Mouse (Mus musculus) liver, adult (tissue): ENCODE data around the gene D6Wsu163e.

ENCODE experiments used
- GATA4 ChIP-seq: IDR thresholded peaks from 2 replicates; pipeline ENCODE4 v1.6.1; 2014; ENCODE audit warnings: mild to moderate bottlenecking, low read length; ENCODE audit not compliant: insufficient replicate concordance

The D6Wsu163e gene

DNA sequence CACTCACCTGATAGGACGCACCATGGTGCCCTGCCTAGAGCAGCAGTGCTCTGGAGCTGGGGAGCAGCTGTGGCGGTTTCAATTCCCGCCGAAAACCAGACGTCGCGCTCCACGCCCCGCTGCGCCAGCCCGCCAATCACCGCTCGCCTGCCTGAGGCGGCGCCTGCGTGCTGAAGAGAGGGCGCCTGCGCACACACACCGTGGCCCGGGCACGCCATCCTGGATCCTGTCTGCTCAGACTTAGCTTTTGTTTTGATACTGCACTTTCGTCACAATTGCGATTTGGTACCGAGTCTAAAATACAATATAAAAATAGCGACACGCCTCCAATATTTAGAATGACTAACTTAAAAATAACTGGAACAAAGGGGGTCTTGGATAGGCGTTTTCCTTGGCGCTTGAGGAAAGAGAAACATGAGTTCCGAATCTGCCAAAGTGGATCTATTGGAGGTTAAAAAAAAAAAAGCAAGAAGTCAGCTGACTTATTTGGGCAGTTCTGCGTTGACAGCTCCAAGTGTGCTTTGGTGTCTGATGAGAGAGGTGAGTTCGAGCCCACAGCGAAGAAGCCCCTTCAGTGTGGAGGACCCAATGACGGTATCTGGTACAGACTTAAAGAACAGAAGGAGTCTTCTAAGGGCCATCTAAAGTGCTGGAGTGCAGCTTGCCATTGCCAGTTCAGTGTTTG lies at the start of gene D6Wsu163e, which contains the start of gene Rad51ap1:
TSS of gene D6Wsu163e (plus strand) at position 476 of the 685 bp plus-strand sequence.
TSS of gene Rad51ap1 (minus strand) at position 101 of the 685 bp plus-strand sequence.
- no peak for TF ChIP-seq GATA4

DNA sequence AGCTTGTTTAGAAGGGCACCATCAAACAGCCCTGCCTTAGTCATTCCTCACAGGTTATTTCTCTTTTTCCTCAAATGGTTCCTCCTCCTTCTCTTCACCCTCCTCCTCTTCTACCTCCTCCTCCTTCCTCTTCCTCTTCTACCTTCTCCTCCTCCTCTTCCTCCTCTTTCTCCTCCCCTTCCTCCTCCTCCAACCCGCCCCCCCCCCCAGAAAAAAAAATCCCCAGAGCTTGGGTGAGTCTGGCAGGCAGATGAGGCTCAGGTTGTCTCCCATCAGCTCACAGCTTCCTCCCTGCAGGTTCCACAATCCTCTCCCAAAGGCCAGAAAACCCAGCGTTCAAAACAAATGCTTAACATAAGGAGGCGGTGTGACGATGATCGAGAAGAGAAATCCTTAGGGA lies 32.4 kb upstream of the D6Wsu163e start:
- TF ChIP-seq GATA4: no peak

DNA sequence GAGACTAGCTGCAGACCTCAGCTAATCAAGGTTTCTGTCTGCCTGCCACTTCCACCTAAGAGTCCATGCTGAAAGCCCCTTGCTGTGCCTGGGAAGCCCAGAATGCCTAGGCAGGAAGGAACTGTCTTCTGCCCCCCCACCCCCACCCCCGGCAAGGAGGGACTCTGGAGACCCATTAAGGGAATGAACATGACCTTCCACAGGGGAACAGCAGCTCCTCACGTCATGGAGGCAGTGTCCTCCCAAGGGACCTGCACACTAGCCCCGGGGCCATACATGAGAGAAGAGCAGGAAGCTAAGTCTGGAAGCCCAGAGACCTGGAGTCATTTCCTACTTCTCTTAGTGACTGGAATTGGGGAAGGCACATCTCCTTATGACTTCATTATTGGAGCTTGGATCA lies 31.9 kb upstream of the D6Wsu163e start:
- TF ChIP-seq GATA4: no peak

DNA sequence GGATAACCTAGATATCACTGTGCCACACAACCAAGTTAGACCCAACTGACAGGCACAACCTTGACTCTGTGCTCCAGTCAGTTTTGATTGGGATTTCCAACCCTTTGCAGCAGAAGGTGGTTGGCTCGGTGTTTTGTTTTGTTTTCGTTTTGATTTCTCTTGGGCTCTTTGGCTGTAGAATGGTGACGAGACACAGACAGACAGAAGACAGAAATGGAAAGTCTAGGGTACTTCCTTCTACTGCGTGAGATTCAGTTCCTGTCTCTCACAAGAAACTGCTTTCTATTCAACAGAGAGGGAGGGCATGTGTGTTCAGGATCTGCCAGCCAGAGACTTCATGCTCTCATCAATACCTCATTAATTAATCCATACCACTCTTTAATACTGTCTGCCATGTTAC lies 29.0 kb upstream of the D6Wsu163e start:
- TF ChIP-seq GATA4: no peak

GRCm38 (mm10) chr6:126914928-126915327 lies 24.8 kb upstream of the D6Wsu163e start:
- no peak for TF ChIP-seq GATA4

DNA sequence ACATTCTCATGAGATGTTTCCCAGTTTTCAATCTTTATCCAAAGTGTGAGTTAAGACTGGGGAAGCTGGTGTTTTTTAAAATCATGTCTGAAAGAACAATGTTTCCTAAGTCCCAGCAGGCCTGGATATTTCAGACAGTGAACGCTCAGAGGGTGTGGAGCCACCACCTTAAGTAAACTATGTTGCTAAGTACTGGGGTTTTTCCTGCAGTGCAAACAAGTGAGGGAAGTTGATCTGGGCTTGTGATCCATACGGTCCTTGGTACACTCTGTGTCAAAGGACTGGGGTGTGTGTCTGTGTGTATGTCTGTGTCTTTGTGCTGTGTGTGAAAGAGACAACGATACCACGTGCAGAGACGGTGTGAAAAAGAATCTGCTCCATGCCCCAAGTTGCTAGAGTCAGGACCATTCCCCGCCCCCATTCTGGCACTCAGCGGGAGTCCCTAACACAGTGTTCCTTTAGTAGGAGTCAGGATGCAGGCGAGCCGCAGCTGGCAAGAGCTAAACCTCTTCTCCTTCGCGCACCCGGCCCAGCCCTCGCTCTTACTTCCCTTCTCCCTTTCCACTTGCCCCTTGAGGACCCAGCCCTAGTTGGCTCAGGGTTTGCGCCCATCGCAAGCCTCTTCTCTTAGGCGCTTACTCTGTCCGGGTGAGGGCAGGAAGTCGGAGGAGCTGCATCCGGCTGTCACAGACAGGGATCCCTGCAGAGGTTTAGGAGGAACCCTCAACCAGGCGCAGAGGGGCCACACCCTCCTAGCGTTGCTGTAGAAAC lies 18.5 kb upstream of the D6Wsu163e start, which contains the start of gene Dyrk4:
TSS of gene Dyrk4 (minus strand) at position 729 of the 771 bp plus-strand sequence.
- no peak for TF ChIP-seq GATA4

- TF ChIP-seq GATA4: no peak
These were observed 6.9 kb upstream of the D6Wsu163e start for GRCm38 (mm10) chr6:126932896-126933295.

- TF ChIP-seq GATA4: no peak
These were observed 1.7 kb upstream of the D6Wsu163e start for GRCm38 (mm10) chr6:126938047-126938446.

DNA sequence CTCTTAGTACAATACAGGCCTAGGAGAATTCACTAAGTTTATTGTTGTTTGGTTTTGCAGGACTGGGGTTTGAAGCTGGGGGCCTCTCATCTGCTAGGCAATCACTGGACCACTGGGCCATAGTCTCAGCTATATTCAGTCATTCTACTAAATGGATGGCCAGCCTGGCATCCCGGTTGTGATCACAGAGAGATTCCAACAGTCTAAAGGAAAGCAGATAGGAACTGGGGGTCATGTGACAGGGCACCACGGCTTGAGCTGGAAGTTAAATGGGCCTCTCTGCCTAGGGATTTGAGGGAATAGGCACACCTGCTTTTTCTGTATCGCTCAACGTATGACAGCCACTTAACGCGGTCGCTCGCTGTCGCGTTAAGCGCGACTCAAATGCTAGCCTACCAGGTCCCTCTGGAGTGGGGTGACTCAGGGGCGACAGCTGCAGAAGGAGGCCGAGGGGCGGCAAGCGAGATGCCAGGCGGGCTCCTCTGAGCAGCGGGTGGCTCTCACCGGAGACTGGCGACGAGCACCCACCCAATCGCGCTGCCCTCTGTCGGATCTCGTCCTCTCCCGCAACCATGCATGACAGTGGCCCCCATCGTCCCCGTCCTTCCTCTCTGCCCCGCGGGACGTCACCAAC lies 792 bp upstream of the D6Wsu163e start:
- no peak for TF ChIP-seq GATA4

DNA sequence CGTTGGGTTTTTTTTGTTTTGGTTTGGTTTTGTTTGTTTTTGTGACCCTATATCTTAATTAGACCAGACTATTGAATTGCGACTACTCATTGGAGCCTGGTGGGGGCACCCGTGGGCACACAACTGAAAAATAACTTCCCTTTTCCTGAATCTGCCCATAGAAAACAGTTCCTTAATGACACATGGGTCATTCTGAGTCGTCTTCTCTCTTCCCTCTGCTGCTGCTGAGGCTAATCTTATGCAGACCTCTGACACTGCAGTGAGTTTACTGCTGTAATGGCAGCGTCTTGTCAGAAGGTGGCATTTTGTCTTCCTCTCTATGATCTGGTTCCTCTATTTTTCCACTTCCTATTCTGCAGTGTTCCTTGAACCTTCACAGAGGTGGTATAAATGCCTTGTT lies 689 bp downstream of the D6Wsu163e start:
- no peak for TF ChIP-seq GATA4

GRCm38 (mm10) chr6:126948336-126948735 lies 8.6 kb downstream of the D6Wsu163e start:
- TF ChIP-seq GATA4: no peak

DNA sequence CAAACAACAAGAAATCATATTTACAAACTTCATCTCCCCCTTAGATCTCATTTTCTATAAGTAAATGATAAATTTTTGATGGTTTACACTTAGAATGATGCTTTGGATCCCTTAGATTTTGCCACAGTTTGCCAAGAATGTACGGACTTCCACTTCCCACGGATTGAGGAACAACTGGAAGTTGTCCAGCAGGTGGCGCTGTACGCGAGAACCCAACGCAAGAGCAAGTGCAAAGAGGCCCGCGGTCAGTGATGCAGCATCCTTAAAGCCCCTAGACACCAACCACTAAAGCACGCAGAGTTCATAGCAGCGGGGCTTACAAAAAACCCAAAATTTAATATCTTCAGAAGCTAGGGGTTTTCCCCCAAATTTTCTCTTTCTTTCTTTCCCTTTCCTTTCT lies 16.0 kb downstream of the D6Wsu163e start:
- TF ChIP-seq GATA4: no peak

DNA sequence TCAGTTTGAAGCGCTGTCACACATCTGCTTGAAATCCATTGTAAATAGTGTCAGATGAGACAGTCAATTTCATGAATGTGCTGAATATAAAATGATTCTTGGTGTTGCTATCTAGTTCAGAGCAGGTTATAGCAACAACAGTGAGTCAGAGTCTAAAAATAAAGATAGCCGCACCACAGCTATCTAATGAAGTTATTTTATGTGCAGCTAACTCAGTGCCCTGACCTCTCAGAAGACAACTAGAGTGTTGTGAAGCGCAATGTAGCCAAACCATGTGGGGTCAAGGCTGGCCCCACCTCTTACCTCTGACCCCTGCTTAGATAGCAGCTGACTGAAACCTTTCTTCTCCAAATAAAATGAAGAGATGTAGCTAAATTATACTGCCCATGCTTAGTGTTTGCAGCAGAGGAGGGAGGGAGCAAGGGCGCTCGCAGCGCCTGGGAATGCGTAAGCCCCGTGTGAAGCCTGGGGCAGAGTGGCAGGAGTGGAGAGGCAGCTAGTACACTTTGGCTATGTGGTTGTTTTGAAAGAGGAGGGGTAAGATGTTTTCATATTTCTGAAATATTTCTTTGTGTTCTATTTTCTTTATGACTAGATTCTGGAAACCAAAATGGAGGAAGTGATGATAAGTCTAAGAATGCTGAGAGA lies 21.7 kb downstream of the D6Wsu163e start:
- no peak for TF ChIP-seq GATA4

DNA sequence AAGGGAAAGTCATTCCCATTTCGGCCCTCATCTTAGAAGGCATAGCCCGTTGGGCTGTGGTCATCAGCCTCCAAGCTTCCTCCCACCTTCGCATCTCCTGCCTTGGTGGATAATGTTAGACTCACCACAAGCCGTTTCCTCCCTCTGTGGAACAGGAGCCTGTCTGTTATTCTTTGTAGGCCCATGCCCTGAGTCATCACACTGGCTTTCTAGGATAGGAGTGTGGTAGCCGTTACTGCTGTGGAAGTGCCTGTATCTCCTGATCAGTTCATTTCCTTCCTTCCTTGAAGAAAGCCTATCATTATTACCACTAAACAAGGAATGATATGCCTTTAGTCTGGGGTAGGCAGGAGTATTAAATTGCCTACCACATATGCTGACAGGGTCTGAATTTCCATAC lies 22.9 kb downstream of the D6Wsu163e start:
- TF ChIP-seq GATA4: no peak

GRCm38 (mm10) chr6:126963426-126963825 lies 23.7 kb downstream of the D6Wsu163e start:
- TF ChIP-seq GATA4: no peak

GRCm38 (mm10) chr6:126966241-126967026 lies 26.7 kb downstream of the D6Wsu163e start:
- no peak for TF ChIP-seq GATA4
